Mouse (Mus musculus) megakaryocyte, embryonic 14.5 days (primary cell): Measurements from ENCODE around the gene Pde7b. TPM values are rescaled to one million over a fixed set of nuclear protein-coding genes. Genes with fewer than 3 reads are reported as not detected.

ENCODE experiments used
- H3K27me3 ChIP-seq: replicated peaks from 2 replicates; pipeline ENCODE3; 2012; ENCODE audit warnings: inconsistent platforms
- H3K36me3 ChIP-seq: replicated peaks from 2 replicates; pipeline ENCODE3; 2012; ENCODE audit warnings: low read length, inconsistent platforms, mixed read lengths
- H3K4me1 ChIP-seq: 2 replicates; pipeline ENCODE4 v1.6.1; 2012; ENCODE audit warnings: inconsistent platforms
- H3K4me3 ChIP-seq: replicated peaks from 2 replicates; pipeline ENCODE3; 2012; ENCODE audit warnings: moderate library complexity, mild to moderate bottlenecking, inconsistent platforms
- H3K9me3 ChIP-seq: 2 replicates; pipeline ENCODE4 v1.6.1; 2012; ENCODE audit warnings: inconsistent platforms
- FLI1 ChIP-seq: IDR thresholded peaks from 2 replicates; pipeline ENCODE4 v1.6.1; 2012; ENCODE audit warnings: low read length, inconsistent platforms, mixed read lengths
- GATA1 ChIP-seq: IDR thresholded peaks from 3 replicates; pipeline ENCODE4 v1.6.1; 2012; ENCODE audit warnings: mixed read lengths, low read length, inconsistent platforms, borderline replicate concordance
- polyA plus RNA-seq: library from polyadenylated mRNA; stranded (reverse); fragments of >175 nt; gene quantifications from 2 replicates; pipeline ENCODE4 v1.2.3, GENCODE M21; 2012; ENCODE audit warnings: low replicate concordance; ENCODE audit not compliant: insufficient read depth

The Pde7b gene
- 0.51 and 0.68 TPM in 2 replicates for polyA plus RNA-seq

- TF ChIP-seq GATA1 (no peak), FLI1 (no peak)
- peak within 1 kb of the TSS; percentile 89 for H3K4me3 ChIP-seq
- H3K9me3 ChIP-seq = no peaks in the 10 kb centered on the region
- H3K36me3 ChIP-seq = no peaks in the 10 kb centered on the region
- H3K27me3 ChIP-seq = no peaks in the 10 kb centered on the region
- peaks cover 66% of the 10 kb centered on the region for H3K4me1 ChIP-seq
Measured at GRCm38 (mm10) chr10:20724906-20725305, at the start of gene Pde7b. Gene Pde7b, minus strand, starts transcription at chr10:20725078.

- Histone ChIP-seq H3K4me3 (no peak overlapping the region), H3K4me1 (peaks cover 59% of the 10 kb centered on the region), H3K9me3 (no peaks in the 10 kb centered on the region), H3K36me3 (no peaks in the 10 kb centered on the region), H3K27me3 (no peaks in the 10 kb centered on the region)
- no peak for TF ChIP-seq FLI1
Measured at GRCm38 (mm10) chr10:20772056-20772455, 47.2 kb upstream of the Pde7b start.

DNA sequence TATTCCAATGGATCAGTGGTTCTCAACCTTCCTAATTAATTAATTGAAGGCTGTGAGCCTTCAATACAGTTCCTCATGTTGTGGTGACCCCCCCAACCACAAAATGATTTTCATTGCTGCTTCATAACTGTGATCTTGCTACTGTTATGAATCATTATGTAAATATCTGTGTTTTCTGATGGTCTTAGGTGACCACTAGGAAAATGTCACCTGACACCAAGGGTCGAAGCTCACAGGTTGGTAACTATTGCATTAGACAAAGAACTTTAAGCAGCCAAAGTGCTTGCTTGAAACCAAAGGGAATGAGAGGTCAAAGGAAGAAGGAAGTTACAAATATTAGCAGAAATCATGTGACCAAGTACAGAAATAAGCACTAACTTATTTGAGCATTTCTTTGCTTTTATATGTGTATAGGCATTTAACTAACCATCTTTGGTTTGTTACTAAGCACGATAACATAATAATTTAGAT lies 45.6 kb upstream of the Pde7b start:
- Histone ChIP-seq H3K4me1 (peaks cover 47% of the 10 kb centered on the region), H3K36me3 (no peaks in the 10 kb centered on the region), H3K9me3 (no peaks in the 10 kb centered on the region), H3K4me3 (no peak overlapping the region), H3K27me3 (no peaks in the 10 kb centered on the region)
- TF ChIP-seq FLI1 (no peak), GATA1 (no peak)

GRCm38 (mm10) chr10:20769557-20770417 lies 44.9 kb upstream of the Pde7b start:
- Histone ChIP-seq H3K36me3 (no peaks in the 10 kb centered on the region), H3K27me3 (no peaks in the 10 kb centered on the region), H3K4me3 (no peak overlapping the region), H3K4me1 (peaks cover 50% of the 10 kb centered on the region), H3K9me3 (no peaks in the 10 kb centered on the region)
- TF ChIP-seq GATA1 (no peak), FLI1 (no peak)

DNA sequence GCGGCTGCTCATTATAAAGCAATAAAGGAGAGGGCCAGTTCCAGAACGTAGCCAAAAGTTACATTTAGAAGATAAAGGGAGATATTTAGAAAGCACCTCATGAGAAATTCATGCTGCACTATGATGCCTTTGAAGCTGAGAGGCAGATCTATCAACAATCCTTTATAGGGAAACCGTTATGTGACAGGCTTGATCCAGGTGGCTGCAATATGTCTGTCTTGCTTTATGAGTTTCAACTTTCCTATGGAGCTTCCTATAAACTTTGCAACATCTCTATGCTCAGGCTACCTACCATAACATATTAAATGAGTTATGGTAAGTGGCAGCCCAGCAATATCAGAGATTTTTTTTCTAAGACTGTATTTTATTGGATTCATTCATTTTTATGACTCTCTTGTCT lies 39.5 kb upstream of the Pde7b start:
- H3K4me1 ChIP-seq = peaks cover 36% of the 10 kb centered on the region

DNA sequence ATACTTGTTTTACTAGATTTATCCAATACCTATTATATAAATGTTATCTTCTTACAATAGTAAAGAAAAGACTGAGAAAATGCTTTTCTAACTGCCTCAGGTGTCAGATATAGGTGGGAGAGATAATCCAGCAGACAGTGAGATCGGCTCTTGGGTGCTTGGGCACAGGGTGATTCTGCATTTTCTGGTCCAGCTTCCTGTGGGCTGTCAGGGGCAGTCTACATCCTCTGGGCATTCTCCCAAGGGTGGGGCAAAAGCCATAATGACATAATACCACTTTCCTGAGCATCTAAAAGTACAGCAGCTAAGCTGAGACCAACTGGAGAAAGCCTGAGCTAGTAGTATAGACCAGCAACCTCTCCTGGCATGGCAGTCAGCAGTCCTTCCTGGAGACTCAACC lies 34.1 kb upstream of the Pde7b start:
- H3K36me3 ChIP-seq = peaks cover 3% of the 10 kb centered on the region
- TF ChIP-seq FLI1 = no peak
- no peak for TF ChIP-seq GATA1
- peak overlapping the region; percentile 56 for H3K4me3 ChIP-seq
- H3K9me3 ChIP-seq = peaks cover 4% of the 10 kb centered on the region; the same call in 1 of the 2 replicates
- H3K27me3 ChIP-seq = no peaks in the 10 kb centered on the region
- peaks cover 58% of the 10 kb centered on the region for H3K4me1 ChIP-seq

More for the DNA sequence above, 39.5 kb upstream of the Pde7b start:
- H3K27me3 ChIP-seq = no peaks in the 10 kb centered on the region
- no peaks in the 10 kb centered on the region for H3K9me3 ChIP-seq
- H3K36me3 ChIP-seq = no peaks in the 10 kb centered on the region
- TF ChIP-seq FLI1 (no peak), GATA1 (no peak)
- H3K4me3 ChIP-seq = no peak overlapping the region

- Histone ChIP-seq H3K36me3 (peaks cover 3% of the 10 kb centered on the region), H3K4me3 (peak overlapping the region; percentile 46), H3K9me3 (peaks cover 4% of the 10 kb centered on the region; the same call in 1 of the 2 replicates), H3K27me3 (no peaks in the 10 kb centered on the region), H3K4me1 (peaks cover 62% of the 10 kb centered on the region)
- TF ChIP-seq GATA1 (no peak), FLI1 (no peak)
Measured at GRCm38 (mm10) chr10:20758259-20758658, 33.4 kb upstream of the Pde7b start.

DNA sequence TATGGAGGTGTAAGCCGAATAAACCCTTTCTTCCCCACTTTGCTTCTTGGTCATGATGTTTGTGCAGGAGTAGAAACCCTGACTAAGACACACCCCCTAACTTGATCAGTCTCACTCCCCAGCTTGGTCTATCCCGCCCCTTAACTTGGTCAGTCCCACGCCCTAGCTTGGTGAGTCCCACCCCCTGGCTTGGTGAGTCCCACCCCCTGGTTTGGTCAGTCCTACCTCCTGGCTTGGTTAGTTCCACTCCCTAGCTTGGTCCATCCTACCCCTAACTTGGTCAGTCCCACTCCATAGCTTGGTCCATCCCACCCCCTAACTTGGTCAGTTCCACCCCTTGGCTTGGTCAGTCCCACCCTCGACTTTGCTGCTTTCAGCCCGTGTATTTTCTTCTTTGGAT lies 31.3 kb upstream of the Pde7b start:
- H3K4me1 ChIP-seq = peaks cover 71% of the 10 kb centered on the region

DNA sequence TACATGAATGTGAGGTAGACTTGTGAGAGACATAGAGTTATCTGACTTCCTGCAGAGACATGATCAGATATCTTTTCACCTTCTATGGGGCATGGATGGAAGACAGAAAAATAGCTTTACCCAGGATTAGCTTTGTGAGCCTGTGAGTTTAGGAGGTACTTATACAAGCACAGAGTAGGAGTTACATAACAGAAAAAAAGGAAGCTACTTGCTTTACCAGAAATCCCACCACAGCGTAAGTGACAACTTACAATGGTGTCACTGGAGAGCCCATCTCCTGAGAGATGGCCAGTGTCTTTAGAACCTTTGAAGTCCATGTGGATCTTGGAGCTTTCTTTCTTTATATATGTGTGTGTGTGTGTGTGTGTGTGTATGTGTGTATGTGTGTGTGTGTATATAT lies 28.0 kb upstream of the Pde7b start:
- H3K4me1 ChIP-seq = peaks cover 68% of the 10 kb centered on the region
- no peak for TF ChIP-seq GATA1
- no peak for TF ChIP-seq FLI1

More for the DNA sequence above, 31.3 kb upstream of the Pde7b start:
- peaks cover 7% of the 10 kb centered on the region; the same call in 1 of the 2 replicates for H3K9me3 ChIP-seq
- H3K4me3 ChIP-seq = no peak overlapping the region
- H3K27me3 ChIP-seq = no peaks in the 10 kb centered on the region
- no peak for TF ChIP-seq GATA1
- peaks cover 7% of the 10 kb centered on the region for H3K36me3 ChIP-seq

GRCm38 (mm10) chr10:20750642-20751251 lies 25.9 kb upstream of the Pde7b start:
- peaks cover 7% of the 10 kb centered on the region; the same call in 1 of the 2 replicates for H3K9me3 ChIP-seq
- peaks cover 66% of the 10 kb centered on the region for H3K4me1 ChIP-seq
- TF ChIP-seq FLI1 (no peak), GATA1 (no peak)
- no peaks in the 10 kb centered on the region for H3K27me3 ChIP-seq
- peaks cover 7% of the 10 kb centered on the region for H3K36me3 ChIP-seq
- H3K4me3 ChIP-seq = no peak overlapping the region

More for the DNA sequence above, 28.0 kb upstream of the Pde7b start:
- H3K9me3 ChIP-seq = peaks cover 7% of the 10 kb centered on the region; the same call in 1 of the 2 replicates
- no peak overlapping the region for H3K4me3 ChIP-seq
- H3K27me3 ChIP-seq = no peaks in the 10 kb centered on the region
- H3K36me3 ChIP-seq = peaks cover 7% of the 10 kb centered on the region
